In genomic region chr13:59655718-59656315, GRCm38 (mm10) we compare ENCODE assay signal across 27 mouse cellular contexts. TPM values are rescaled to one million over a fixed set of nuclear protein-coding genes. Genes with fewer than 3 reads are reported as not detected.
DNase-seq lines count a peak whose midpoint lies in the region; ATAC-seq and TF ChIP-seq lines count a peak whose summit lies in the region.
"Had no signal": no experiment of that assay in that cellular context is flagged by ENCODE, and none has a peak within 500 bp of the region (broad histone marks: within the 10 kb centered on the region; RNA-seq: fewer than 3 reads in every experiment).

No protein-coding gene starts in this region.

- no peaks in the 10 kb centered on the region for H3K27me3 ChIP-seq in forebrain, embryonic 15.5 days
- no peaks in the 10 kb centered on the region for H3K27me3 ChIP-seq in forebrain, embryonic 16.5 days (replicated peaks; ENCODE audit: control insufficient read depth, insufficient read depth, low read length)
- no peaks in the 10 kb centered on the region for H3K27me3 ChIP-seq in lung, embryonic 16.5 days (ENCODE audit: control insufficient read depth, insufficient read depth, low read depth, low read length)
- H3K27me3 ChIP-seq: embryonic facial prominence, embryonic 13.5 days; heart, embryonic 15.5 days; lung, embryonic 15.5 days; neural tube, embryonic 13.5 days; Patski had no signal

- H3K4me1 ChIP-seq in forebrain, embryonic 15.5 days = peaks cover 34% of the 10 kb centered on the region
- H3K4me1 ChIP-seq in forebrain, embryonic 16.5 days (replicated peaks; ENCODE audit: control insufficient read depth, insufficient read depth, low read length) = peaks cover 25% of the 10 kb centered on the region
- no peaks in the 10 kb centered on the region for H3K4me1 ChIP-seq in lung, embryonic 16.5 days (replicated peaks; ENCODE audit: control insufficient read depth, insufficient read depth, low read length)
- peaks cover 25 to 46% of the 10 kb centered on the region in 2 experiments for H3K4me1 ChIP-seq in ES-E14 (ENCODE audit: control insufficient read depth in 2 of 2, insufficient read depth in 2 of 2, low read length in 2 of 2, poor library complexity in 1 of 2)

- ATAC-seq in forebrain, embryonic 15.5 days (replicated peaks) = no peak
- ATAC-seq in forebrain, embryonic 16.5 days = no peak
- ATAC-seq in lung, embryonic 16.5 days (ENCODE audit: low read depth) = peak; percentile 46; the same call in 1 of the 2 replicates

- 91% methylated on average over 15 of the region's 15 CpGs for WGBS in forebrain, embryonic 15.5 days
- 93% methylated on average over 15 of the region's 15 CpGs for WGBS in forebrain, embryonic 16.5 days
- 88% methylated on average over 15 of the region's 15 CpGs for WGBS in lung, embryonic 16.5 days

- H3K36me3 ChIP-seq in forebrain, embryonic 15.5 days = peaks cover 7% of the 10 kb centered on the region; the same call in 1 of the 2 replicates
- 0 out of 2 replicates have a peak, but pooled peaks cover 1% of the 10 kb centered on the region for H3K36me3 ChIP-seq in forebrain, embryonic 16.5 days (ENCODE audit: control insufficient read depth, insufficient read depth)
- H3K36me3 ChIP-seq in lung, embryonic 16.5 days (ENCODE audit: control insufficient read depth, insufficient read depth, low read length) = no peaks in the 10 kb centered on the region
- peaks cover 3% of the 10 kb centered on the region; the same call in 1 of the 2 replicates for H3K36me3 ChIP-seq in ES-E14 (ENCODE audit: control insufficient read depth, insufficient read depth, low read length, poor library complexity, severe bottlenecking)
- H3K36me3 ChIP-seq: heart, embryonic 15.5 days had no signal

- H3K9me3 ChIP-seq in forebrain, embryonic 15.5 days = no peaks in the 10 kb centered on the region
- H3K9me3 ChIP-seq in forebrain, embryonic 16.5 days (ENCODE audit: control insufficient read depth, low read length) = no peaks in the 10 kb centered on the region
- no peaks in the 10 kb centered on the region for H3K9me3 ChIP-seq in lung, embryonic 16.5 days (ENCODE audit: control insufficient read depth, low read length)
- no peaks in the 10 kb centered on the region for H3K9me3 ChIP-seq in ES-E14 (ENCODE audit: control insufficient read depth, insufficient read depth, low read depth, low read length)
- H3K9me3 ChIP-seq: embryonic facial prominence, embryonic 13.5 days; heart, embryonic 15.5 days; lung, embryonic 15.5 days; neural tube, embryonic 13.5 days had no signal

- DNase-seq in lung, postnatal 4 days = no peak
- DNase-seq in CD4-positive helper T cell, adult 2 months (ENCODE audit: low read depth, low spot score) = peak; percentile 24
- DNase-seq in ES-E14 (ENCODE audit: low read depth, low spot score) = no peak
- no peak for DNase-seq in heart, adult 18-20 months
- DNase-seq: adrenal gland, postnatal 14 days; cerebellum, adult 11 months; cerebellum, postnatal 10 days; gastrocnemius, postnatal 14 days; heart, postnatal 4 days; kidney, adult 8-10 months; kidney, postnatal 14 days; left cerebral cortex, postnatal 4 days; liver; right cerebral cortex, adult 18-20 months had no signal

- no peak overlapping the region for H3K4me3 ChIP-seq in forebrain, embryonic 15.5 days
- no peak overlapping the region for H3K4me3 ChIP-seq in forebrain, embryonic 16.5 days (replicated peaks; ENCODE audit: low read length)
- no peak overlapping the region for H3K4me3 ChIP-seq in lung, embryonic 16.5 days (ENCODE audit: low read length)
- H3K4me3 ChIP-seq in ES-E14 (ENCODE audit: insufficient read depth in 1 of 2, low read depth in 1 of 2, low read length in 2 of 2, poor library complexity in 1 of 2, severe bottlenecking in 1 of 2) = no peak overlapping the region
- H3K4me3 ChIP-seq: embryonic facial prominence, embryonic 13.5 days; heart, embryonic 15.5 days; left cerebral cortex, adult 2 months; lung, embryonic 15.5 days; neural tube, embryonic 13.5 days had no signal

- peak overlapping the region; percentile 83 for H3K27ac ChIP-seq in forebrain, embryonic 15.5 days (replicated peaks)
- no peak overlapping the region for H3K27ac ChIP-seq in forebrain, embryonic 16.5 days (ENCODE audit: low read length)
- no peak overlapping the region; the same call in 1 of the 2 replicates for H3K27ac ChIP-seq in lung, embryonic 16.5 days (ENCODE audit: low read length)
- H3K27ac ChIP-seq in ES-E14 (ENCODE audit: insufficient read depth, low read depth, low read length, poor library complexity, severe bottlenecking) = peak overlapping the region; percentile 97
- H3K27ac ChIP-seq: left cerebral cortex, adult 2 months had no signal

- no peak overlapping the region for H3K4me2 ChIP-seq in forebrain, embryonic 15.5 days (replicated peaks)
- no peak overlapping the region for H3K4me2 ChIP-seq in forebrain, embryonic 16.5 days (ENCODE audit: low read length)
- H3K4me2 ChIP-seq in lung, embryonic 16.5 days (ENCODE audit: low read depth, low read length) = no peak overlapping the region
- H3K4me2 ChIP-seq: embryonic facial prominence, embryonic 13.5 days; heart, embryonic 15.5 days; lung, embryonic 15.5 days; neural tube, embryonic 13.5 days had no signal

- H3K9ac ChIP-seq in forebrain, embryonic 15.5 days (replicated peaks) = no peak overlapping the region
- no peak overlapping the region for H3K9ac ChIP-seq in forebrain, embryonic 16.5 days (replicated peaks; ENCODE audit: low read depth, low read length)
- H3K9ac ChIP-seq in lung, embryonic 16.5 days (ENCODE audit: low read length) = no peak overlapping the region
- H3K9ac ChIP-seq in ES-E14 (ENCODE audit: insufficient read depth, low read depth, low read length, poor library complexity, severe bottlenecking) = peak overlapping the region; percentile 37; the same call in 1 of the 2 replicates
- H3K9ac ChIP-seq: embryonic facial prominence, embryonic 13.5 days; heart, embryonic 15.5 days; lung, embryonic 15.5 days; neural tube, embryonic 13.5 days had no signal

- in situ Hi-C loops in ES-E14 (cut with MboI; ENCODE audit: low sequenced_read_pairs in 2 of 2, unreplicated experiment in 2 of 2) = no loop called here

TF ChIP-seq in ES-E14, 5 proteins besides CTCF, POLR2A, EP300 and RAD21:
- TF ChIP-seq HCFC1 (IDR thresholded peaks at IDR 0.05; ENCODE audit: borderline replicate concordance, insufficient read depth, low read length) (no peak), CHD2 (IDR thresholded peaks at IDR 0.05; ENCODE audit: low read depth, low read length) (no peak), ZNF384 (IDR thresholded peaks at IDR 0.05; ENCODE audit: low read depth, low read length) (no peak), ZC3H11A (IDR thresholded peaks at IDR 0.05; ENCODE audit: borderline replicate concordance, low read depth, low read length) (no peak), MAFK (IDR thresholded peaks at IDR 0.05; ENCODE audit: insufficient read depth, low read depth, low read length) (no peak)

RNA-seq across cellular contexts. Expression of gene Golm1, which starts 19.8 kb away (rescaled TPM):
- polyA plus RNA-seq in forebrain, embryonic 15.5 days (2015; fragmentation: Nextera tagmentation; extraction: Ambion mirVana) = 48.2 and 48.6 TPM in 2 replicates
- polyA plus RNA-seq in forebrain, embryonic 16.5 days (2015; fragmentation: Nextera tagmentation; extraction: Ambion mirVana) = 40.9 and 49.6 TPM in 2 replicates
- polyA plus RNA-seq in lung, embryonic 16.5 days (2015; fragmentation: Nextera tagmentation; extraction: Ambion mirVana) = 34.5 and 36.9 TPM in 2 replicates
- total RNA-seq in ES-E14 (2012; rRNA removed) = 93.8 and 132 TPM in 2 replicates
- total RNA-seq in heart, adult 18-20 months (2021) = 10 to 100 TPM; 14.6 to 19.4 TPM

RNA-seq across cellular contexts. Expression of gene 4921517D22Rik, which starts 38.1 kb away (rescaled TPM):
- polyA plus RNA-seq in forebrain, embryonic 15.5 days (2015; fragmentation: Nextera tagmentation; extraction: Ambion mirVana) = not detected in 2 replicates
- not detected in 2 replicates for polyA plus RNA-seq in forebrain, embryonic 16.5 days (2015; fragmentation: Nextera tagmentation; extraction: Ambion mirVana)
- not detected in 2 replicates for polyA plus RNA-seq in lung, embryonic 16.5 days (2015; fragmentation: Nextera tagmentation; extraction: Ambion mirVana)
- not detected in 2 replicates for total RNA-seq in ES-E14 (2012; rRNA removed)
- total RNA-seq in heart, adult 18-20 months (2021) = not detected
- total RNA-seq: adrenal gland, postnatal 14 days; gastrocnemius, postnatal 14 days; heart, adult 8-10 months; heart, postnatal 4 days; layer of hippocampus, adult 8-10 months; left cerebral cortex, adult 2 months; left cerebral cortex, postnatal 4 days; megakaryocyte progenitor cell, adult 5-6 weeks had no signal
- polyA plus RNA-seq: brain, embryonic 14.5 days; embryonic facial prominence, embryonic 13.5 days; heart, embryonic 15.5 days; lung, embryonic 15.5 days; neural tube, embryonic 13.5 days; Patski had no signal

RNA-seq across cellular contexts. Expression of gene Spata31d1a, which starts 54.3 kb away (rescaled TPM):
- 0.15 and 0.29 TPM in 2 replicates for polyA plus RNA-seq in forebrain, embryonic 15.5 days (2015; fragmentation: Nextera tagmentation; extraction: Ambion mirVana)
- polyA plus RNA-seq in forebrain, embryonic 16.5 days (2015; fragmentation: Nextera tagmentation; extraction: Ambion mirVana) = 0.20 TPM in 1 of 2 replicates, not detected in the other
- polyA plus RNA-seq in lung, embryonic 16.5 days (2015; fragmentation: Nextera tagmentation; extraction: Ambion mirVana) = not detected in 2 replicates
- 2.2 and 3.4 TPM in 2 replicates for total RNA-seq in ES-E14 (2012; rRNA removed)
- not detected for total RNA-seq in heart, adult 18-20 months (2021)
- total RNA-seq: adrenal gland, postnatal 14 days; gastrocnemius, postnatal 14 days; heart, adult 8-10 months; heart, postnatal 4 days; megakaryocyte progenitor cell, adult 5-6 weeks had no signal
- polyA plus RNA-seq: lung, embryonic 15.5 days had no signal

RNA-seq across cellular contexts. Expression of gene Spata31d1b, which starts 56.3 kb away (rescaled TPM):
- not detected in 2 replicates for polyA plus RNA-seq in forebrain, embryonic 15.5 days (2015; fragmentation: Nextera tagmentation; extraction: Ambion mirVana)
- not detected in 2 replicates for polyA plus RNA-seq in forebrain, embryonic 16.5 days (2015; fragmentation: Nextera tagmentation; extraction: Ambion mirVana)
- polyA plus RNA-seq in lung, embryonic 16.5 days (2015; fragmentation: Nextera tagmentation; extraction: Ambion mirVana) = not detected in 2 replicates
- 1.3 and 2.8 TPM in 2 replicates for total RNA-seq in ES-E14 (2012; rRNA removed)
- total RNA-seq in heart, adult 18-20 months (2021) = under 1 TPM in 1 of 2 experiments, not detected in 1; 0.05 TPM
- total RNA-seq: adrenal gland, postnatal 14 days; gastrocnemius, postnatal 14 days; heart, adult 8-10 months; heart, postnatal 4 days; left cerebral cortex, postnatal 4 days; megakaryocyte progenitor cell, adult 5-6 weeks had no signal
- polyA plus RNA-seq: embryonic facial prominence, embryonic 13.5 days; heart, embryonic 15.5 days; lung, embryonic 15.5 days; neural tube, embryonic 13.5 days; Patski had no signal

Comparison
In these comparisons a context has a peak if more than half of its experiments do, and no peak if none do; other contexts are left out.
1. H3K27ac ChIP-seq: peak in forebrain, embryonic 15.5 days (single experiment) and ES-E14 (single experiment); none in forebrain, embryonic 16.5 days (single experiment) and lung, embryonic 16.5 days (single experiment).